Mouse (Mus musculus): Measurements from ENCODE around the gene Tjp1. TPM values are rescaled to one million over a fixed set of nuclear protein-coding genes. Genes with fewer than 3 reads are reported as not detected.

The Tjp1 gene
- polyA plus RNA-seq, 1 experiment from 2014 or later, result 29.7 TPM

GRCm38 (mm10) chr7:65369101-65369500, 158.5 kb downstream of the Tjp1 start:
- no peaks in the 10 kb centered on the region for H3K36me3 ChIP-seq
- ATAC-seq (ENCODE audit: low FRiP score), result no peak
- peaks cover 29% of the 10 kb centered on the region for H3K4me1 ChIP-seq
- H3K27me3 ChIP-seq (replicated peaks), result no peaks in the 10 kb centered on the region
- H3K9me3 ChIP-seq (replicated peaks), result no peaks in the 10 kb centered on the region
- peak overlapping the region; percentile 45 for H3K4me2 ChIP-seq
- H3K27ac ChIP-seq (replicated peaks), result peak overlapping the region; percentile 24; the same call in 1 of the 2 replicates
- 13% methylated on average over 5 of the region's 5 CpGs for WGBS
- peak overlapping the region; percentile 33 for H3K9ac ChIP-seq (replicated peaks)
- peak overlapping the region; percentile 28 for H3K4me3 ChIP-seq (replicated peaks)

- no peak for ATAC-seq (ENCODE audit: low FRiP score)
- H3K4me2 ChIP-seq, result peak overlapping the region; percentile 5
- 54% methylated on average over 16 of the region's 16 CpGs for WGBS
Measured at GRCm38 (mm10) chr7:65367386-65368245, 160.0 kb downstream of the Tjp1 start.

GRCm38 (mm10) chr7:65366153-65366552, 161.4 kb downstream of the Tjp1 start:
- no peak overlapping the region for H3K4me2 ChIP-seq
- no peak overlapping the region for H3K27ac ChIP-seq (replicated peaks)
- no peak for ATAC-seq (ENCODE audit: low FRiP score)
- H3K27me3 ChIP-seq (replicated peaks), result no peaks in the 10 kb centered on the region
- peaks cover 23% of the 10 kb centered on the region for H3K4me1 ChIP-seq
- H3K36me3 ChIP-seq, result no peaks in the 10 kb centered on the region
- H3K4me3 ChIP-seq (replicated peaks), result no peak overlapping the region
- 3% methylated on average over 1 of the region's 1 CpGs for WGBS
- H3K9ac ChIP-seq (replicated peaks), result no peak overlapping the region
- H3K9me3 ChIP-seq (replicated peaks), result no peaks in the 10 kb centered on the region

More at GRCm38 (mm10) chr7:65367386-65368245, 160.0 kb downstream of the Tjp1 start:
- Histone ChIP-seq H3K9me3 (replicated peaks) (no peaks in the 10 kb centered on the region), H3K9ac (replicated peaks) (no peak overlapping the region), H3K27me3 (replicated peaks) (no peaks in the 10 kb centered on the region), H3K4me1 (peaks cover 29% of the 10 kb centered on the region), H3K4me3 (replicated peaks) (no peak overlapping the region), H3K27ac (replicated peaks) (no peak overlapping the region), H3K36me3 (no peaks in the 10 kb centered on the region)

- Histone ChIP-seq H3K4me2 (no peak overlapping the region), H3K4me3 (replicated peaks) (no peak overlapping the region), H3K9me3 (replicated peaks) (no peaks in the 10 kb centered on the region), H3K9ac (replicated peaks) (no peak overlapping the region), H3K27ac (replicated peaks) (no peak overlapping the region), H3K27me3 (replicated peaks) (no peaks in the 10 kb centered on the region), H3K4me1 (peaks cover 23% of the 10 kb centered on the region), H3K36me3 (no peaks in the 10 kb centered on the region)
- no peak for ATAC-seq (ENCODE audit: low FRiP score)
- 86% methylated on average over 4 of the region's 4 CpGs for WGBS
Measured at GRCm38 (mm10) chr7:65365560-65365959, 162.0 kb downstream of the Tjp1 start.

GRCm38 (mm10) chr7:65360278-65360677, 167.3 kb downstream of the Tjp1 start:
- H3K9me3 ChIP-seq (replicated peaks), result no peaks in the 10 kb centered on the region
- H3K9ac ChIP-seq (replicated peaks), result no peak overlapping the region
- peaks cover 18% of the 10 kb centered on the region for H3K4me1 ChIP-seq
- no peak overlapping the region for H3K4me3 ChIP-seq (replicated peaks)
- H3K27ac ChIP-seq (replicated peaks), result no peak overlapping the region
- H3K36me3 ChIP-seq, result no peaks in the 10 kb centered on the region
- WGBS, result 55% methylated on average over 3 of the region's 3 CpGs
- ATAC-seq (ENCODE audit: low FRiP score), result no peak
- H3K27me3 ChIP-seq (replicated peaks), result no peaks in the 10 kb centered on the region
- no peak overlapping the region for H3K4me2 ChIP-seq

GRCm38 (mm10) chr7:65359774-65360173, 167.8 kb downstream of the Tjp1 start:
- WGBS, result 83% methylated on average over 8 of the region's 8 CpGs
- no peak overlapping the region for H3K9ac ChIP-seq (replicated peaks)

GRCm38 (mm10) chr7:65357538-65357937, 170.0 kb downstream of the Tjp1 start:
- Histone ChIP-seq H3K27me3 (replicated peaks) (no peaks in the 10 kb centered on the region), H3K9ac (replicated peaks) (no peak overlapping the region), H3K4me3 (replicated peaks) (no peak overlapping the region), H3K4me2 (no peak overlapping the region), H3K36me3 (no peaks in the 10 kb centered on the region), H3K4me1 (peaks cover 18% of the 10 kb centered on the region), H3K27ac (replicated peaks) (peak overlapping the region; percentile 1; the same call in 1 of the 2 replicates), H3K9me3 (replicated peaks) (no peaks in the 10 kb centered on the region)
- WGBS, result 11% methylated on average over 1 of the region's 1 CpGs
- ATAC-seq (ENCODE audit: low FRiP score), result no peak; the same call in 1 of the 2 replicates

More at GRCm38 (mm10) chr7:65359774-65360173, 167.8 kb downstream of the Tjp1 start:
- Histone ChIP-seq H3K9me3 (replicated peaks) (no peaks in the 10 kb centered on the region), H3K4me2 (no peak overlapping the region), H3K4me3 (replicated peaks) (no peak overlapping the region), H3K4me1 (peaks cover 18% of the 10 kb centered on the region), H3K27me3 (replicated peaks) (no peaks in the 10 kb centered on the region), H3K36me3 (no peaks in the 10 kb centered on the region), H3K27ac (replicated peaks) (no peak overlapping the region)
- no peak for ATAC-seq (ENCODE audit: low FRiP score)

- no peak overlapping the region for H3K27ac ChIP-seq (replicated peaks)
Measured at GRCm38 (mm10) chr7:65356204-65356603, 171.4 kb downstream of the Tjp1 start.

GRCm38 (mm10) chr7:65354908-65355307, 172.7 kb downstream of the Tjp1 start:
- no peaks in the 10 kb centered on the region for H3K27me3 ChIP-seq (replicated peaks)
- WGBS, result 85% methylated on average over 2 of the region's 2 CpGs
- H3K9me3 ChIP-seq (replicated peaks), result no peaks in the 10 kb centered on the region
- H3K4me1 ChIP-seq, result peaks cover 19% of the 10 kb centered on the region
- H3K4me2 ChIP-seq, result no peak overlapping the region
- no peaks in the 10 kb centered on the region for H3K36me3 ChIP-seq
- H3K4me3 ChIP-seq (replicated peaks), result no peak overlapping the region
- ATAC-seq (ENCODE audit: low FRiP score), result no peak
- H3K9ac ChIP-seq (replicated peaks), result no peak overlapping the region
- no peak overlapping the region for H3K27ac ChIP-seq (replicated peaks)

More at GRCm38 (mm10) chr7:65356204-65356603, 171.4 kb downstream of the Tjp1 start:
- Histone ChIP-seq H3K4me2 (no peak overlapping the region), H3K36me3 (no peaks in the 10 kb centered on the region), H3K4me1 (peaks cover 18% of the 10 kb centered on the region), H3K9ac (replicated peaks) (no peak overlapping the region), H3K9me3 (replicated peaks) (no peaks in the 10 kb centered on the region), H3K4me3 (replicated peaks) (no peak overlapping the region), H3K27me3 (replicated peaks) (no peaks in the 10 kb centered on the region)
- WGBS, result 64% methylated on average over 1 of the region's 1 CpGs
- no peak for ATAC-seq (ENCODE audit: low FRiP score)

- WGBS, result 84% methylated on average over 4 of the region's 4 CpGs
- no peak for ATAC-seq (ENCODE audit: low FRiP score)
- no peak overlapping the region for H3K9ac ChIP-seq (replicated peaks)
Measured at GRCm38 (mm10) chr7:65350348-65351079, 177.1 kb downstream of the Tjp1 start.

GRCm38 (mm10) chr7:65348540-65348939, 179.0 kb downstream of the Tjp1 start:
- no peaks in the 10 kb centered on the region for H3K27me3 ChIP-seq (replicated peaks)
- no peak overlapping the region for H3K9ac ChIP-seq (replicated peaks)
- H3K4me2 ChIP-seq, result no peak overlapping the region
- no peaks in the 10 kb centered on the region for H3K9me3 ChIP-seq (replicated peaks)
- H3K4me3 ChIP-seq (replicated peaks), result no peak overlapping the region
- H3K36me3 ChIP-seq, result no peaks in the 10 kb centered on the region
- no peak overlapping the region for H3K27ac ChIP-seq (replicated peaks)
- no peak for ATAC-seq (ENCODE audit: low FRiP score)
- H3K4me1 ChIP-seq, result peaks cover 5% of the 10 kb centered on the region; the same call in 1 of the 2 replicates

More at GRCm38 (mm10) chr7:65350348-65351079, 177.1 kb downstream of the Tjp1 start:
- no peak overlapping the region for H3K4me2 ChIP-seq
- no peaks in the 10 kb centered on the region for H3K27me3 ChIP-seq (replicated peaks)
- no peak overlapping the region for H3K27ac ChIP-seq (replicated peaks)
- H3K36me3 ChIP-seq, result no peaks in the 10 kb centered on the region
- H3K9me3 ChIP-seq (replicated peaks), result no peaks in the 10 kb centered on the region
- peaks cover 5% of the 10 kb centered on the region; the same call in 1 of the 2 replicates for H3K4me1 ChIP-seq
- no peak overlapping the region for H3K4me3 ChIP-seq (replicated peaks)

Data from neural tube, embryonic 15.5 days (tissue).